ENCODE assay signal across 9 mouse cellular contexts in the genomic region with DNA sequence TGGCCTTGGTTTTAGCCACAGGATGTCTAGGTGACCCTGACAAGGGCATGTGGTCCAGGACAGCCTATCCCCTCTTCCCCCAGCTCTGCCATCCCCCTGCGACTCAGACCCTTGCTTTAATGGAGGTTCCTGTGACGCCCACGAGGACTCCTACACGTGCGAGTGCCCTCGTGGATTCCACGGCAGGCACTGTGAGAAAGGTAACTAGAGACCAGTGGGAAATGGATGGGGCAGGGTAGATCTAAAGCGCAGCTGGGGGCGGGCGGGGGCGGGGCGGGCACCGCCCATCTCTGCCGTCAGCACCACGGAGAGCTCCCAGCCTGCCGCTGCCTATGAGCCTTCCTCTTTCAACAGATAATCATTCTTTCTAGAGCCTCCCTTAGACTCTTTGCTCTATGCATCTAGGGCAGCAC. TPM values are rescaled to one million over a fixed set of nuclear protein-coding genes. Genes with fewer than 3 reads are reported as not detected.
DNase-seq lines count a peak whose midpoint lies in the region; ATAC-seq lines count a peak whose summit lies in the region.
"Had no signal": no experiment of that assay in that cellular context is flagged by ENCODE, and none has a peak within 500 bp of the region (broad histone marks: within the 10 kb centered on the region; RNA-seq: fewer than 3 reads in every experiment).

No protein-coding gene starts in this region.

- no peaks in the 10 kb centered on the region for H3K4me1 ChIP-seq in kidney, embryonic 16.5 days (ENCODE audit: insufficient read depth, low read length)
- H3K4me1 ChIP-seq in midbrain, embryonic 16.5 days (ENCODE audit: control insufficient read depth, insufficient read depth, low read length) = peaks cover 2% of the 10 kb centered on the region; the same call in 1 of the 2 replicates
- H3K4me1 ChIP-seq: heart, embryonic 15.5 days had no signal

- 2% methylated on average over 16 of the region's 16 CpGs for WGBS in kidney, embryonic 16.5 days
- WGBS in midbrain, embryonic 16.5 days = 3% methylated on average over 16 of the region's 16 CpGs

- H3K27me3 ChIP-seq in kidney, embryonic 16.5 days (ENCODE audit: insufficient read depth, low read length) = no peaks in the 10 kb centered on the region
- 0 out of 2 replicates have a peak, but pooled peaks cover 2% of the 10 kb centered on the region for H3K27me3 ChIP-seq in midbrain, embryonic 16.5 days (ENCODE audit: control insufficient read depth, insufficient read depth, low read depth, low read length)

- peak; percentile 65 for ATAC-seq in kidney, embryonic 16.5 days (ENCODE audit: low FRiP score, low TSS enrichment)
- peak; percentile 42 for ATAC-seq in midbrain, embryonic 16.5 days
- ATAC-seq in monocyte, adult 5-6 weeks (replicated peaks; ENCODE audit: insufficient number of reproducible peaks, low FRiP score, low TSS enrichment, poor library complexity, severe bottlenecking) = no peak

- no peaks in the 10 kb centered on the region for H3K36me3 ChIP-seq in kidney, embryonic 16.5 days (ENCODE audit: insufficient read depth, low read length)
- no peaks in the 10 kb centered on the region for H3K36me3 ChIP-seq in midbrain, embryonic 16.5 days (ENCODE audit: control insufficient read depth, insufficient read depth, low read length)
- H3K36me3 ChIP-seq: heart, embryonic 15.5 days had no signal

- no peak overlapping the region for H3K4me2 ChIP-seq in kidney, embryonic 16.5 days (replicated peaks; ENCODE audit: low read depth, low read length)
- H3K4me2 ChIP-seq in midbrain, embryonic 16.5 days (ENCODE audit: low read length) = peak overlapping the region; percentile 45
- H3K4me2 ChIP-seq: heart, embryonic 15.5 days had no signal

- no peak overlapping the region for H3K27ac ChIP-seq in kidney, embryonic 16.5 days (ENCODE audit: low read length)
- H3K27ac ChIP-seq in midbrain, embryonic 16.5 days (ENCODE audit: low read length) = no peak overlapping the region
- H3K27ac ChIP-seq: heart, embryonic 15.5 days had no signal

- no peak overlapping the region for H3K9ac ChIP-seq in kidney, embryonic 16.5 days (replicated peaks; ENCODE audit: low read length)
- no peak overlapping the region; the same call in 1 of the 2 replicates for H3K9ac ChIP-seq in midbrain, embryonic 16.5 days (ENCODE audit: low read depth, low read length)
- H3K9ac ChIP-seq: heart, embryonic 15.5 days had no signal

- H3K9me3 ChIP-seq in kidney, embryonic 16.5 days (ENCODE audit: low read length) = no peaks in the 10 kb centered on the region
- no peaks in the 10 kb centered on the region for H3K9me3 ChIP-seq in midbrain, embryonic 16.5 days (replicated peaks; ENCODE audit: control insufficient read depth, low read length, poor library complexity, severe bottlenecking)
- H3K9me3 ChIP-seq: heart, embryonic 15.5 days had no signal

- no peak overlapping the region for H3K4me3 ChIP-seq in kidney, embryonic 16.5 days (ENCODE audit: low read length)
- H3K4me3 ChIP-seq in midbrain, embryonic 16.5 days (ENCODE audit: low read depth, low read length) = peak overlapping the region; percentile 18
- H3K4me3 ChIP-seq: heart, embryonic 15.5 days had no signal

- peak; percentile 15 to 63 for DNase-seq in adrenal gland, adult (ENCODE audit: inconsistent age in 2 of 2, low spot score in 1 of 2)
- DNase-seq in adrenal gland, postnatal 4 days (ENCODE audit: low spot score in 2 of 2) = no peak
- peak; percentile 50 for DNase-seq in A20 (ENCODE audit: low read depth, low spot score)
- peak; percentile 66 for DNase-seq in embryo, embryonic 11 days
- no peak for DNase-seq in urinary bladder, adult 2 months (ENCODE audit: low spot score)

RNA-seq across cellular contexts. Expression of gene Mterf4, which starts 33.3 kb away (rescaled TPM):
- 10 to 100 TPM; 30.1 to 30.3 TPM for total RNA-seq in adrenal gland, postnatal 4 days (2021)
- 34.3 and 34.8 TPM in 2 replicates for polyA plus RNA-seq in kidney, embryonic 16.5 days (2015; fragmentation: Nextera tagmentation; extraction: Ambion mirVana)
- polyA plus RNA-seq in midbrain, embryonic 16.5 days (2015; fragmentation: Nextera tagmentation; extraction: Ambion mirVana) = 32.2 and 34.9 TPM in 2 replicates
- 15.1 to 25.4 TPM (median 18.8 TPM) in 3 replicates for total RNA-seq in monocyte, adult 5-6 weeks (2017)
- polyA plus RNA-seq in urinary bladder, adult 2 months (2012; rRNA removed) = 16.4 and 17.2 TPM in 2 replicates

RNA-seq across cellular contexts. Expression of gene Sned1, which starts 36.8 kb away (rescaled TPM):
- 10 to 100 TPM; 27.0 to 28.8 TPM for total RNA-seq in adrenal gland, postnatal 4 days (2021)
- 9.5 and 11.1 TPM in 2 replicates for polyA plus RNA-seq in kidney, embryonic 16.5 days (2015; fragmentation: Nextera tagmentation; extraction: Ambion mirVana)
- 5.5 and 6.2 TPM in 2 replicates for polyA plus RNA-seq in midbrain, embryonic 16.5 days (2015; fragmentation: Nextera tagmentation; extraction: Ambion mirVana)
- 0.19 to 1.5 TPM (median 0.19 TPM) in 3 replicates for total RNA-seq in monocyte, adult 5-6 weeks (2017)
- 12.1 and 18.7 TPM in 2 replicates for polyA plus RNA-seq in urinary bladder, adult 2 months (2012; rRNA removed)

Comparison
In these comparisons a context has a peak if more than half of its experiments do, and no peak if none do; other contexts are left out.
1. DNase-seq: peak in adrenal gland, adult (2 of 2), A20 (single experiment) and embryo, embryonic 11 days (single experiment); none in adrenal gland, postnatal 4 days (0 of 2) and urinary bladder, adult 2 months (single experiment).